Mouse (Mus musculus): Measurements from ENCODE around the gene 4930544D05Rik.

DNA sequence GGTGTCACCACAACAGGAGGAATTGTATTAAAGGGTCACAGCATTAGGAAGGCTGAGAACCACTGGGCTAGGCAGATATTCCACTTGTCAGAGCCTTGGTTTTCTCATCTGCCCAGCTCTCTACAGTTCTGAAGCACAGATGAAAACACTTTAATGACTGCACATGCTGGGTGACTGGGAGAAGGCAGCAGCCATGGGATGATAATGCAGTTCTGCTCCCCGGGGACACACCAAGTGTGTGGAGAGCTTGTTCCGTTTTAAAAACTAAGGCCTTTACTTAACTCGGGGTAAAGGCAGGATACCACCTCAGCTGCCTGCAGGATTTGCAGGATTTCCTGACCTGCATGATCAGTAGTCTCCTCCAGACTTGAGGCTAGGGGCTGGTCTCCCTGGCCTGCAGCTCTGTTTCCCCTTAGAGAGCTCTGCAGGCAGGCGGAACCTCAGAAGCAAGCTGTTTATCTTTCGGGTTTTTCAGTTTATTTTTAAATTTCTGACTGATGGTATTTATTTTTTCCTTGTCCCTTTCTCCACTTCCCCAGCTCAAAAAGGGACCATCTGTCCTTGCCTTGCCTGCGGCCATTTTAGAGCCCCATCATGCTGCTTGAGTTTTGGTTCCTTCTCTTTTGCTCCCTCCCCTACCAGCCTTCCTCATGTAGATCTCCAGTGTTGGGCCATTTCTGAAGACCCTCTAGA lies 32.5 kb upstream of the 4930544D05Rik start:
- TF ChIP-seq MYOD1 (IDR thresholded peaks at IDR 0.05; ENCODE audit: control insufficient read depth, insufficient read length, low read depth) (no peak), MYOG (IDR thresholded peaks at IDR 0.05; ENCODE audit: control insufficient read depth, extremely low read depth, insufficient read length) (no peak), CTCF (IDR thresholded peaks at IDR 0.05; ENCODE audit: control insufficient read depth, insufficient read depth, insufficient read length) (no peak), CEBPB (IDR thresholded peaks at IDR 0.05; ENCODE audit: low read depth) (no peak), USF1 (IDR thresholded peaks at IDR 0.05; ENCODE audit: low read depth) (no peak)
